Mouse (Mus musculus) heart, postnatal 14 days (tissue): ENCODE measurements at regions not wholly inside any gene's neighbourhood (a gene's known extent, or its start where the extent isn't known, plus 50 kb on each side); places are given as distances from the start of the nearest gene placed in this dataset.
A peak's percentile ranks its signal among the peaks of the same experiment; 100 is the strongest.
"Not testable (repeated sequence)": the region's sequence is repeated elsewhere in the genome, so short reads cannot be mapped to it uniquely, and the experiment has no call there.

ENCODE experiments used
- DNase-seq, 2 experiments: peaks; one replicate each; pipeline ENCODE4 v3.0.0; 2021 to 2022
- intact Hi-C: fragments of 180-260 bp; cut with DNase I; formaldehyde crosslinking; loops from one replicate; pipeline ENCODE4 v1.15.1; 2025

- no peak for DNase-seq
Observed at GRCm38 (mm10) chr7:139323026-139323425, 65.9 kb upstream of the Inpp5a start.

GRCm38 (mm10) chr7:139327030-139327429, 61.9 kb upstream of the Inpp5a start:
- peak; percentile 16 to 43 for DNase-seq
- intact Hi-C loops: no loop called here

More at GRCm38 (mm10) chr7:139323026-139323425, 65.9 kb upstream of the Inpp5a start:
- intact Hi-C loops: no loop called here

- DNase-seq: peak in 1 of 2 experiments; percentile 41
Observed at GRCm38 (mm10) chr7:139332791-139333190, 56.1 kb upstream of the Inpp5a start.

GRCm38 (mm10) chr7:139337998-139338397, 50.9 kb upstream of the Inpp5a start:
- DNase-seq, intact Hi-C loops: not testable (repeated sequence)

More at GRCm38 (mm10) chr7:139332791-139333190, 56.1 kb upstream of the Inpp5a start:
- intact Hi-C loops: no loop called here
